Mouse (Mus musculus) bone marrow, adult 2 months (tissue): ENCODE results near the gene Shisa2.

Experiments
- CTCF ChIP-seq: fragments of 200-500 bp; IDR thresholded peaks from 2 replicates; pipeline ENCODE4 v1.5.1; 2011; ENCODE audit warnings: low read length, control low read depth; ENCODE audit not compliant: control insufficient read depth, insufficient read depth
- POLR2A ChIP-seq: fragments of 200-500 bp; IDR thresholded peaks from 2 replicates; pipeline ENCODE4 v1.6.1; 2011; ENCODE audit warnings: low read depth, mild to moderate bottlenecking, control low read depth, low read length, borderline replicate concordance; ENCODE audit not compliant: control insufficient read depth

DNA sequence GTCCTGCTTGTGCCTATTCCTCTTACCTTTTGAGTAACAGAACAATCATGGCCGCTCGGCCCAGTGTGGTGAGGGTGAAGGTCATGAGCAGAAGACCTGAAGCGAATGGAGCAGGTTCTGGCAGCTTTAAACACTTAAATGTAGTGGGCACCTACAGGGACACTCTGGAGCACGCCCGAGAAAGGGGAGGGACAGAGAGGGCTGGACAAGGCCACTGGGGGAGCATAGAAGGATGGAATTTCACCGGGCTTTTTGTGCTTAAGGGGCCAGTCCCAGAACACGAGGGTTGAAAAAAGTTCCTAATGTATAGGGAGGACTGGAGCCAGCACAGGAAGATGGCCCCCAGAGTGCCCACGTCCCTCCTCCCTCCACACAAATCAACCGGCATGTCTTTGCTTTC lies 8.9 kb downstream of the Shisa2 start:
- TF ChIP-seq POLR2A, result no peak
- no peak for TF ChIP-seq CTCF
